Mouse (Mus musculus): ENCODE results near the gene 1500015O10Rik.

1500015O10Rik gene

DNA sequence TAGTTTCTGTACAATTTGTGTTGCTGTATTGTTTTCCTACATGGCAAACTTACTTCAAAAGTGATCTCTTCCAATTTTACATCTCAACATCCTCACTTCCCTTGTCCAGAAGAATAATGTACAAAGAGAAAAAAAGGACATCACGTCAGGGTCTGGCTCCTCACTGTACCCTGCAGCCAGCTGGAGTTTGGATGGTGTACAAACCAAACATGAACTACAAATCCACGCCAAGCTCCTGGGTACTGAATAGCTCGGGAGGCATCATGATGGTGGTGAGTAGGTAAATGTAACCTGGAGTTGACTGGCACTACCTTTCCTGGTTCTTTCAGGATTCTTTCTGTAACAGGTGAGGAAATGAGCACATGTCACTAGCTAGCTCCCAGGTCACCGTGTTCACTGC is 43.7 kb downstream of the 1500015O10Rik start:
- DNase-seq (ENCODE audit: low spot score in 2 of 2): no peak

DNA sequence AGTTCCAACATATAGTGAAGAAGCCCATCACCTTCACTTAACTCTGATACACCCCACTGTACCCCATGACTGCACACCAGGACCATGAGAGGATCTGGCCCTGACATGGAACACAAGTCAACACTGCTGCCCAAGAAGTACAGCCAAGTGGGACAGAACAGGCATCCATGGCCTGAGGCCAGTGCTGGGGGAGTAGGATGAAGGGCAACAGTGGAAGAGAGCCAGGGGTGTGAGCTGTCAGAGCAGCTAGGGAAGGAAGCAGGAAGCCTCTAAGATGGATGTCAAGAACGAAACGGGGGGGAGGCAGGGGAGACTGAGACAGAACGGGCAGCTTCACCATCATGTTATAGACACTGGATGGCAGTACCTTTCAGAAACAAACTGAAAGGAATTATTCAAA is 45.7 kb downstream of the 1500015O10Rik start:
- no peak for DNase-seq (ENCODE audit: low spot score in 2 of 2)

- no peak for DNase-seq (ENCODE audit: low spot score in 2 of 2)
Observed at GRCm38 (mm10) chr1:43781195-43781594, 50.8 kb downstream of the 1500015O10Rik start.

- DNase-seq (ENCODE audit: low spot score in 2 of 2): no peak
Observed at GRCm38 (mm10) chr1:43781672-43782071, 51.3 kb downstream of the 1500015O10Rik start.

GRCm38 (mm10) chr1:43782680-43783079 is 52.3 kb downstream of the 1500015O10Rik start:
- DNase-seq (ENCODE audit: low spot score in 2 of 2): no peak

GRCm38 (mm10) chr1:43783186-43783585 is 52.8 kb downstream of the 1500015O10Rik start:
- no peak for DNase-seq (ENCODE audit: low spot score in 2 of 2)

DNA sequence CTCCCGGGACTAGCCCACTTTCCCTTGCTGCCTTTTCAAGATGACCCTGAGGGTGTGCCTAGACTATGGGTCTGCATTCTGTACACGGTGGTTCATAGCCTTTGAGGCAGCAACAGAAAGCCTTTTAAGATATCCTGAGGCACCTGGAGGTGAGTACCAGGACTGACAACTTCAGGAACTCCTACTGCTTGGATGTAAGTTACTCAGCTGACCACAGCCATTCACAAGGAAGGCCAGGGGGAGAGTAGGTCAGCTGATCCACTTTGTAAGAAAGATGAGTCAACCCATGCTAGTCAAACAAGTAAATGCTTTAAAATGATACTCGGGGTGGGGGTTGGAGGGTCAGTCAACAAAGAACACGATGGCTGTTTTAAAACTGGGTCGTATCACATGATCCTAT is 54.9 kb downstream of the 1500015O10Rik start:
- no peak for DNase-seq (ENCODE audit: low spot score in 2 of 2)

DNA sequence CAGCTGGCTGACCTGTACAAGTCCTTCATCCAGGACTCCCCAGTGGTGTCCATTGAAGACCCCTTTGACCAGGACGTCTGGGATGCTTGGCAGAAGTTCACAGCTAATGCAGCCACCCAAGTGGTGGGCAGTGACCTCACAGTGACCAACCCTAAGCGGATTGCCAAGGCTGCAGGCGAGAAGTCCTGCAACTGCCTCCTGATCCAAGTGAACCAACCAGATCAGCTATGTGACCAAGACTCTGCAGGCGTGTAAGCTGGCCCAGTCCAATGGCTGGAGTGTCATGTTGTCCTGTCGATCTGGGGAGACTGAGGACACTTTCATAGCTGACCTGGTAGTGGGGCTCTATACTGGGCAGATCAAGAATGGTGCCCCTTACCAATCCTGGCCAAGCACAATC is 56.3 kb downstream of the 1500015O10Rik start:
- no peak for DNase-seq (ENCODE audit: low spot score in 2 of 2)

DNA sequence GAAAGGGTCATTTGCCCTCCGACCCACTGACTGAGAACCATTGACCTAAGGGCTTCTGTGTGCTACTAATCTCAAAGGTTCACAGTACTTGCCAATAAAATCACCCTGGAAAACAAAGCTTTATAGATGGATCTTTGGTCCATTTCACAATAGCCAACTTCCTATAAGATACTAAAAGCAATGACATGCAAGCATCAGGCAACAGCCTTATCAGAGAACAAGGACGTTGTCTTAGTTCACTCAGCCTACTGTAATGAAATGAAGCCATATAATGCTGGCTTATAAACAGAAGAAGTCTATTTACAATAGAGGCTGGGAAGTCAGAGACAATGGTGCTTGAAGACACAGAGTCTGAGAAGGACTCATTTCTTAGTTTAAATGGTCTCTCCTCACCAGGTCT is 59.4 kb downstream of the 1500015O10Rik start:
- no peak for DNase-seq (ENCODE audit: low spot score in 2 of 2)

Measured in spleen, postnatal 36 days (tissue).